Mouse (Mus musculus): ENCODE measurements around the gene Lrrfip2. TPM values are rescaled to one million over a fixed set of nuclear protein-coding genes. Genes with fewer than 3 reads are reported as not detected.

Gene Lrrfip2
- polyA plus RNA-seq, 1 experiment from 2014 or later = 50.9 TPM

DNA sequence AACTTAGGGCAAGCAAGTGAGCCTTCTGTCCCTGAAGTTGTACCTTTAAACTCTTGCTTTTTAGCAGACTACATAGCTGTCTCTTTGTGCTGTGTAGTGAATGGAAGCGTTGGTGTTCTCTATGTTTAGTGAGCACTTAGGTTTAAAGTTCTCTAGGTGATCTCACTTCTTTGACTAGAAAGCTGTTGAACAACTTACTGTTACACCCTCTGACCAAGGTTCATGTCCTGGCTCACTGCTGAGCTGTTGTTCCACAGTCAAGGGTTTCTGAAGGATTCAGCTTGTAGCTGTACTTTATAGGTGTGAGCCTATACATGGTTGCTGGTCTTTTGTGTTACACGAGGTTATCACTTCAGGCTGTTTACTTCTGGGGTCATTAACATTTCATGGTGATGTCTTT, 5.9 kb downstream of the Lrrfip2 start:
- H3K4me1 ChIP-seq = peaks cover 56% of the 10 kb centered on the region
- no peaks in the 10 kb centered on the region for H3K36me3 ChIP-seq
- H3K4me3 ChIP-seq = no peak overlapping the region
- no peak for DNase-seq (ENCODE audit: low spot score)
- H3K27ac ChIP-seq = no peak overlapping the region
- no peaks in the 10 kb centered on the region for H3K27me3 ChIP-seq (ENCODE audit: insufficient read depth, poor library complexity, severe bottlenecking)
- 60% methylated on average over 2 of the region's 2 CpGs for WGBS
- no peaks in the 10 kb centered on the region for H3K9me3 ChIP-seq

DNA sequence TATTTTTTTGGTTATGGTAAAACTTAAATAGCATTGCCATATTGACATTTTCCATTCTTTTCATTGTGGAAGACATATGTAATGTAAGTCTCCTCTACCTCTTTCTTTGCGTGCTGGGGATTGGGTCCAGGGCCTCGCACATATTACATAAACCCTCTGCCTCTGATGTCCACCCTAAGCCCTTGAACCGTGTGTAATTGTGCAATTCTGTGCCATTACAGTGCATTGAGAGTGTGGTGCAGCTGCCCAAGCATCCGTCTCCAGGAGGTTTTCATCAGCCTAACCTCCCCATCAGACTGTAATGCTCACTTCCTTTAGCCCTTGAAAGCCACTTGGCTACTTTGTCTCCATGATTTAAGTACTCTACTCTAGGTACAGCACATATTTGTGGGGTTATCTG, 7.0 kb downstream of the Lrrfip2 start:
- no peak for DNase-seq (ENCODE audit: low spot score)
- H3K4me1 ChIP-seq = peaks cover 55% of the 10 kb centered on the region
- H3K36me3 ChIP-seq = no peaks in the 10 kb centered on the region
- no peaks in the 10 kb centered on the region for H3K9me3 ChIP-seq
- no peak overlapping the region for H3K27ac ChIP-seq
- WGBS = 82% methylated on average over 4 of the region's 4 CpGs
- no peak overlapping the region for H3K4me3 ChIP-seq
- H3K27me3 ChIP-seq (ENCODE audit: insufficient read depth, poor library complexity, severe bottlenecking) = no peaks in the 10 kb centered on the region

DNA sequence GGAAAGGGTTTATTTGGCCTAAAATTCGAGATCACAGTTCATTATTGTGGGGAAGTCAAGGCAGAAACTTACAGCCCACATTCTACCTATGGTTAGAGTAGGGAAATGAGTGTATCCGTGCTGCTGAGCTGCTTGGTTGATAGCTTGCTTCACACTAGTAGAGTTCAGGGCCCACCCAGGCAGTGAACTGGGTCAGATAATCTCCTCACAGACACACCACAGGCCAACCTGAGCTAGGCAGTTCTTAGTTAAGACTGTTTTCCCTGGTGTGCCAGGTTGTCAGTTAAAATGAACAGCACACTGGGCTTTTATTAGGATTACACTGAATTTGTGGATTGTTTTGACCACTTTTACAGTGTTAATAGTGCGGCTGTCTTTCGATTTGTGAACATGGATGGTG, 9.3 kb downstream of the Lrrfip2 start:
- H3K27ac ChIP-seq = no peak overlapping the region
- H3K9me3 ChIP-seq = no peaks in the 10 kb centered on the region
- peaks cover 53% of the 10 kb centered on the region for H3K4me1 ChIP-seq
- no peaks in the 10 kb centered on the region for H3K36me3 ChIP-seq
- no peaks in the 10 kb centered on the region for H3K27me3 ChIP-seq (ENCODE audit: insufficient read depth, poor library complexity, severe bottlenecking)
- WGBS = 70% methylated on average over 4 of the region's 4 CpGs
- no peak for DNase-seq (ENCODE audit: low spot score)
- no peak overlapping the region for H3K4me3 ChIP-seq

DNA sequence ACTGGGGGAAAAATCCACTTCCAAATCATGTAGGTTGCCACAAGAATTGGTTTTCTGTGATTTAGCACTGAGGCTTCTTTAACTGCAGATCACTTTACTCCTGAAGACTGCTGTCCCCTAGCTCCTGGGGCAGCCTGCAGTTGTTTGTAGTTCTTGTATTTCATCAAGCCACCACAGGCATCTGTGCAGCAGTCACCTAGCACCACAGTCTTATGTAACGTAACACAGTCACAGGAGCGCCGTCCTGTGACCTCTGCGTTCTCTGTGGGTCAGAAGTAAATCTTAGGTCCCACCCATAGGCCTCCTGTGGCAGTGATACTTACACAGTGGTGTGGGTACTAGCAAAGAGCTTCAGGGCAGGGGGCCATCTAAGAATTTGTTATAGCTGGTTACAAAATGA, 10.4 kb downstream of the Lrrfip2 start:
- Histone ChIP-seq H3K4me3 (no peak overlapping the region), H3K4me1 (peaks cover 44% of the 10 kb centered on the region; the same call in 1 of the 2 replicates), H3K27me3 (ENCODE audit: insufficient read depth, poor library complexity, severe bottlenecking) (no peaks in the 10 kb centered on the region), H3K27ac (no peak overlapping the region), H3K9me3 (no peaks in the 10 kb centered on the region), H3K36me3 (no peaks in the 10 kb centered on the region)
- DNase-seq (ENCODE audit: low spot score) = no peak
- WGBS = 56% methylated on average over 4 of the region's 4 CpGs

DNA sequence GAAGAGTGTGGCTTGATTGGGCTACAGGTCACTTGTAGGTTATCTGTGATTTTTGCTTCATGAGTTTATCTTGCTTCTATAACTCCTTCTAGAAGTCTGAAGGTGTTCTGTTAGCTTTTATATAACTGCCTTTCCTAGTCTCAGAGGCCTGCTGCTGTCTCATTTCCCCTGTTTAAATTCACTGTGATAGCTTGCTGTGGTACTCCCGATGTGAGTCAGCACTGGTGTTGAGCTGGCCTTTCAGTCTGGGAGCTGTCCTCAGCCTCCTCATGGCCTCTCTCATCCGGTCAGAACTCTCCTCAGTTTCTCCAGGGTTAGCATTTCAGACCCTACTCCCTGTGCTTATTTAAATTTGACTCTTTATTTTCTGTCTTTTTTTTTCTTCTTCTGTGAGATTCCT, 12.7 kb downstream of the Lrrfip2 start:
- no peak for DNase-seq (ENCODE audit: low spot score)
- Histone ChIP-seq H3K27me3 (ENCODE audit: insufficient read depth, poor library complexity, severe bottlenecking) (no peaks in the 10 kb centered on the region), H3K9me3 (no peaks in the 10 kb centered on the region), H3K4me1 (peaks cover 32% of the 10 kb centered on the region; the same call in 1 of the 2 replicates), H3K4me3 (no peak overlapping the region), H3K27ac (no peak overlapping the region), H3K36me3 (no peaks in the 10 kb centered on the region)
- WGBS = 47% methylated on average over 2 of the region's 2 CpGs

DNA sequence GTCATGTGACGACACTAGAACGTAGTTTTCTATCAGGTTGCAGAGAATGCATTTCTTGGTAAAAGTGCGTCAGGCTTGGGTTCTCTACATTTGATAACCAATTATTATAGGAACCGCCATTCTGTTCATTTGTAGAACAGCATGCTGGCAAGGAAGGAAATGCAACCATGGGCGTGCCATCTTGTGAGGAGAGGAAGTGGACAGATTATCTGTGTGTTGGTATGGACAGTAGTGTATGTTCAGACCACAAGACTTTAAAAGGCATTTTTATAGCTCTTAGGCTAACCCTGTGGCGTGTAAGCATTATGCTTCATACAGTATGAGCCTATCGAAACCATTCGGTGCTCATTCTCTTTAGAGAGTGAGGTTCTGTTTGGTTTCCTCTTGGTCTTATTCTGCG, 20.8 kb downstream of the Lrrfip2 start:
- H3K27ac ChIP-seq = no peak overlapping the region
- no peak overlapping the region for H3K4me3 ChIP-seq
- no peaks in the 10 kb centered on the region for H3K9me3 ChIP-seq
- H3K27me3 ChIP-seq (ENCODE audit: insufficient read depth, poor library complexity, severe bottlenecking) = no peaks in the 10 kb centered on the region
- DNase-seq (ENCODE audit: low spot score) = no peak
- peaks cover 11% of the 10 kb centered on the region for H3K36me3 ChIP-seq
- H3K4me1 ChIP-seq = peaks cover 11% of the 10 kb centered on the region; the same call in 1 of the 2 replicates
- 90% methylated on average over 9 of the region's 9 CpGs for WGBS

DNA sequence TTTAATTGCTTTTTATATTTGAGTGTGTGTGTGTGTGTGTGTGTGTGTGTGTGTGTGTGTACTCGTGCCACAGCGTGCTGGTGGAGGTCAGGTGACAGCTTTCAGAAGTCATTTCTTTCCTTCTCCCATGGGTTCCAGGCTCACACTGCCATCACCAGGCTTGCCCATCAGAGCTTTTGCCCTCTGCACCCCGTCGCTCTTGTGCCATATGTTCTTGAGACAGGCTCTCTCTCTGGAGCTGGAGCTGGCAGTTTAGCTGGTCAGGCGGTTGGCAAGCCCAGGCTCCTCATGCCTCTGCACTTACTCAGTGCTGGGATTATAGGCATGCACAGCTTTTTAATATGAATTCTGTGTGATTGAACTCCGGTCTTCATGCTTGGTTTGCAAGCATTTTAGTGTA, 25.3 kb downstream of the Lrrfip2 start:
- no peaks in the 10 kb centered on the region for H3K9me3 ChIP-seq
- H3K27me3 ChIP-seq (ENCODE audit: insufficient read depth, poor library complexity, severe bottlenecking) = no peaks in the 10 kb centered on the region
- WGBS = 93% methylated on average over 6 of the region's 6 CpGs
- no peak for DNase-seq (ENCODE audit: low spot score)
- no peak overlapping the region for H3K4me3 ChIP-seq
- peaks cover 22% of the 10 kb centered on the region for H3K4me1 ChIP-seq
- peaks cover 15% of the 10 kb centered on the region for H3K36me3 ChIP-seq
- no peak overlapping the region for H3K27ac ChIP-seq

DNA sequence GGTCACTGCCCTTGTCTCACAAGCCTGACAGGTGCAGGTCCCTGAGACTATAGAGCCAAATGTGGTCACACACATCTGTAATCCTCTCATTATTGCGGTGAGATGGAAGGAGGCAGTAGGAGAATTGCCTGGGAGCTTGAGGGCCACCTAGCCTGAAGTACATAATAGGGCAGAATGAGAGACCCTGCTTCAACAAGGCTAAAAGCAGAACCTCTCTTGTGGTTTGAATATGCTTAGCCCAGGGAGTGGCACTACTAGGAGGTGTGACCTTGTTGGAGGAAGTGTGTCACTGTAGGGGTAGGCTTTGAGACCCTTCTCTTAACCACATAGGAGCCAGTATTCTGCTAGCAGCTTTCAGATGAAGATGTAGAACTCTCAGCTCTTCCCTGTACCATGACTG, 26.0 kb downstream of the Lrrfip2 start:
- WGBS = 91% methylated on average over 1 of the region's 1 CpGs

DNA sequence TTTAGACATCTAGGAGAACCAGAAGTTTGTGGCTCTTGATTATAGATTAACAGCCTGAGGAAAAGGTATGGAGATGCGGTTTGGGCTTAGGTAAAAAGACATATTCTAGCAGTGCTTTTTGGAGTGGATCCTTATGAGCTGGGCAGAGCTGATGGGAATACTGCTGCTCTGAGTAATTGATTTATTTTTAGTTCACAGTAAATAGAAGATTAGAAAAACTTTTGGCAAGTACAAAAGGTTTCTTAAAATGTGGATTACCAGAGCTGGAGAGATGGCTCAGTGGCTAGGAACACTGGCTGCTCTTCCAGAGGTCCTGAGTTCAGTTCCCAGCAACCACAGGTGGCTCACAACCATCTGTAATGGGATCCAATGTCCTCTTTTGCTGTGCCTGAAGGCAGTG, 27.3 kb downstream of the Lrrfip2 start:
- no peak for DNase-seq (ENCODE audit: low spot score)
- H3K9me3 ChIP-seq = no peaks in the 10 kb centered on the region
- WGBS = 96% methylated on average over 1 of the region's 1 CpGs
- H3K4me1 ChIP-seq = peaks cover 33% of the 10 kb centered on the region
- no peak overlapping the region for H3K4me3 ChIP-seq
- H3K27ac ChIP-seq = no peak overlapping the region
- no peaks in the 10 kb centered on the region for H3K27me3 ChIP-seq (ENCODE audit: insufficient read depth, poor library complexity, severe bottlenecking)
- peaks cover 15% of the 10 kb centered on the region for H3K36me3 ChIP-seq

More for the DNA sequence above, 26.0 kb downstream of the Lrrfip2 start:
- Histone ChIP-seq H3K36me3 (peaks cover 15% of the 10 kb centered on the region), H3K4me1 (peaks cover 24% of the 10 kb centered on the region), H3K27ac (no peak overlapping the region), H3K4me3 (no peak overlapping the region), H3K27me3 (ENCODE audit: insufficient read depth, poor library complexity, severe bottlenecking) (no peaks in the 10 kb centered on the region), H3K9me3 (no peaks in the 10 kb centered on the region)
- no peak for DNase-seq (ENCODE audit: low spot score)

DNA sequence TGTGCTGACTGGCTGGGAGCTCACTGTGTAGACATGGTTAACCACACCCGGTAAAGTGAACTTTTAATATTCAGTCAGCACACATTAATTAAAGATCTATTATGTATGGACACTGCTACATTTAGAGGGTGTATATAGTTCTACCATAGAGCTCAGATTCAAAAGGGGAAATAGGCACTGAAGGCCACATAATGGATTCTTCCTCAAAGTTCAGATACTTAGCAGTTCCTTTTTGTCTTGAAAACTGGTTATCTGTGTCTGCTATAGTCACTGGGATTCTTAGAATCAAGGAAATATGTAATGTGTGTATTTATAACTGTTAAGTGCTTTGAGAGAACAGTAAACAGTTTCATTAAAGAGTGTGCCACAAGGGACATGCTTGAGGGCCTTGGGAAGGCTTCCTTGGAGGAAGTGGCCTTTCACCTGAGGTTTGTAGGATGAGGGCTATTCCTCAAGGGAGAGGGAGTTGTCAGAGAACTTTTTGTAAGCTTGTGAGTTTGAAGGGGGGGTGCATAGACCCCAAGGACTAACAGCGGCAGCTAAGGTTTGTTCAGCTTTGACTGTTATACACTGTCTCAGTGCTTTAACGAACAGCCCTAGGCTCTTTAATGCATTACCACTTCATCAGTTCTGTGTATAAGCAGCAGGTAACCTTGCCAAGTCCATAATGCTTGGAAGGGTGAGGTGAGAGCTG, 28.3 kb downstream of the Lrrfip2 start:
- WGBS = 90% methylated on average over 3 of the region's 3 CpGs

DNA sequence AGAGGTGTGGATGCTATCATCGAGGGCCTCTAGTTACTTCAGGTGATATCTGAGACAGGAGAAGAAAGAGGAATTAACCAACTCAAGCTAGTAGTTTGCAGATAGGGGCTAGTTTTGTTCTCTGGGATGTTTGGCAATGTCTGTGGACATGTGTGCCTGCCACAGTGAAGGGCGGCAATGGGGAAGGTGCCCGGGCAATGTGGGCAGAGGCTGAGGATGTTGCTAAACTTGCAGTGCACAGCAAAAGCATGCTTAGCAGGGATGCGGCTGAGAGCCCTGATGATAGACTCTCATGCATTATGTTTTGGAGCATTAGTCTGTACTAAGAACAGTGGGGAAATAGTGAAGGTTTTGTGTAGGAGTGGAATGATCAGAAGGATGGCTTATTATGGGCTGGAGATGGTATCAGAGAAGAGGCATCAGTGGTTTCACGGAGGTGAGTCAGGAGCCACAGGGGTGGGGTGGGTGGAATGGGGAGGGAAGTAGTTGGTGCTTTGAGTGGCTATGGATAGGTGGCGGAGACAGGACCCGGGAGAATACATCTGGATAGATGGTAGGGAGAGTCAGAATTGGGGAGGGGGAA, 28.9 kb downstream of the Lrrfip2 start:
- DNase-seq (ENCODE audit: low spot score) = no peak
- Histone ChIP-seq H3K27ac (peak overlapping the region; percentile 59; the same call in 1 of the 2 replicates), H3K27me3 (ENCODE audit: insufficient read depth, poor library complexity, severe bottlenecking) (no peaks in the 10 kb centered on the region), H3K9me3 (no peaks in the 10 kb centered on the region), H3K4me3 (no peak overlapping the region), H3K36me3 (peaks cover 15% of the 10 kb centered on the region), H3K4me1 (peaks cover 48% of the 10 kb centered on the region)
- WGBS = 81% methylated on average over 7 of the region's 7 CpGs

More for the DNA sequence above, 28.3 kb downstream of the Lrrfip2 start:
- no peak overlapping the region for H3K27ac ChIP-seq
- H3K9me3 ChIP-seq = no peaks in the 10 kb centered on the region
- no peaks in the 10 kb centered on the region for H3K27me3 ChIP-seq (ENCODE audit: insufficient read depth, poor library complexity, severe bottlenecking)
- peaks cover 42% of the 10 kb centered on the region for H3K4me1 ChIP-seq
- H3K36me3 ChIP-seq = peaks cover 15% of the 10 kb centered on the region
- no peak for DNase-seq (ENCODE audit: low spot score)
- H3K4me3 ChIP-seq = no peak overlapping the region

DNA sequence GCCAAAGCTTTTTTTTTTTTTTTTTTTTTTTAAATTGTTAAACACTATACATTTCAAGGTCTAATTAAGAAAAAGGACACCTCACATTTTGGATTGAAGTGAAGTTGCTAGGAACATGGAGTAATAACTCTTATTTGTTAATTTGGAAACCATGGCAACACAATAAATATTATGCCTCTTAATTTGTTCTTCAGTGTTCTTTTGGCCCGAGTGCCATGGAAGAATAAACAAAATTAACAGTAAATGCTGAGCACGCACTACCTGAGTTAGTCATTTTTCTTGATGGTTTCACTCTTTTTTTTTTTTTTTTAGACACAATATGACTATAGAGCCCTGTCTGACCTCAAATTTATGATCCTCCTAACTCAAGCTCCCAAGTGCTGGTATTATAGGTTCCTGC, 30.6 kb downstream of the Lrrfip2 start:
- peaks cover 48% of the 10 kb centered on the region for H3K4me1 ChIP-seq
- no peaks in the 10 kb centered on the region for H3K27me3 ChIP-seq (ENCODE audit: insufficient read depth, poor library complexity, severe bottlenecking)
- WGBS = 85% methylated on average over 2 of the region's 2 CpGs
- H3K4me3 ChIP-seq = no peak overlapping the region
- H3K9me3 ChIP-seq = no peaks in the 10 kb centered on the region
- H3K36me3 ChIP-seq = peaks cover 4% of the 10 kb centered on the region
- H3K27ac ChIP-seq = peak overlapping the region; percentile 77; the same call in 1 of the 2 replicates
- DNase-seq (ENCODE audit: low spot score) = no peak

DNA sequence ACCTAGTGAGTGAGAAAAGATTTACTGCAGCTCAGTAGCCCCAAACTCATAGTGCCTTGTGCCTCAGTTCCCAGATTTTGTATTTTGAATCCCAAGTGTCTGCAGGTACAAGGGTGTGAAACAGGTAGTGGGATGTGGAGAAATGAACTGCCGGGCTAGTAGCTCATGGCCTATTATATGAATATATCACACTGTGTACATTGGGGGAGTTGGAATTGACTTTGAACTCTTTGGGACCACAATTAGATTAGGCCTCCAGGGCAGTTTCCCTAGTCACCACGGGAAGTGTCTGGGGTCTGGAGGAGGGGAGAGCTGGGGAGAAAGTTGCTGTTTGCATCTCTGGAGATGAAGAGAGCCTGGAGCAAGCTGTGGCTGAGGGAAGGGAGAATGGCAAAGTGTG, 31.0 kb downstream of the Lrrfip2 start:
- peaks cover 48% of the 10 kb centered on the region for H3K4me1 ChIP-seq

More for the DNA sequence above, 31.0 kb downstream of the Lrrfip2 start:
- peak overlapping the region; percentile 77 for H3K27ac ChIP-seq
- WGBS = 36% methylated on average over 2 of the region's 2 CpGs
- DNase-seq (ENCODE audit: low spot score) = no peak
- no peaks in the 10 kb centered on the region for H3K27me3 ChIP-seq (ENCODE audit: insufficient read depth, poor library complexity, severe bottlenecking)
- no peaks in the 10 kb centered on the region for H3K9me3 ChIP-seq
- H3K4me3 ChIP-seq = peak overlapping the region; percentile 29; the same call in 1 of the 2 replicates
- peaks cover 2% of the 10 kb centered on the region for H3K36me3 ChIP-seq
